Mouse (Mus musculus): ENCODE data around the gene Gm45713. TPM values are rescaled to one million over a fixed set of nuclear protein-coding genes. Genes with fewer than 3 reads are reported as not detected.
"Not testable (repeated sequence)": the region's sequence is repeated elsewhere in the genome, so short reads cannot be mapped to it uniquely, and the experiment has no call there.

Gm45713 gene
- total RNA-seq, 2 experiments from 2014 or later, result not detected

DNA sequence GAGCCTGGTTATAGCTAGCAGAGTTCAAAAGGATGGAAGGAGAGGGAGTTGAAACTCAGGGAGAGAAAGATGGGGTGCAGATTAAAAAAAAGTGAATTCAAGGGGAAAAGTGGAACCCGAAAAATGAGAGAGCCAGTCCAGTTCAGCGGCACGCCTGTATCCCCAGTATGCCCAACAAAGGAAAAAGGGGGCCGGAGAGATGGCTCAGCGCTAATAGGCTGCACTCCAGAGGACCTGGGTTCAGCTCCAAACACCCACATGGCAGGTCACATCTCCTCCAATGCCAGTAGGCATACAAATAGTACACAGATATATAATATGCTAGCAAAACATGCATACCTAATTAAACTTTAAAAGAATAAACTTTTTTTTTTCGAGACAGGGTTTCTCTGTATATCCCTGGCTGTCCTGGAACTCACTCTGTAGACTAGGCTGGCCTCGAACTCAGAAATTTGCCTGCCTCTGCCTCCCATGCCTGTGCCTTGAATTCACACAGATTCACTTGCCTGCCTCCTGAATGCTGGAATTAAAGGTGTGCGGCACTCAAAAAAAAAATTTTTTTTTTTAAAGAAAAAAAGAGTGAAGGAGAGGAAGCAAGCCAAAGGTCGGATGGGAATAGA, 27.1 kb upstream of the Gm45713 start:
- no peak for DNase-seq (ENCODE audit: low spot score in 2 of 2)

DNA sequence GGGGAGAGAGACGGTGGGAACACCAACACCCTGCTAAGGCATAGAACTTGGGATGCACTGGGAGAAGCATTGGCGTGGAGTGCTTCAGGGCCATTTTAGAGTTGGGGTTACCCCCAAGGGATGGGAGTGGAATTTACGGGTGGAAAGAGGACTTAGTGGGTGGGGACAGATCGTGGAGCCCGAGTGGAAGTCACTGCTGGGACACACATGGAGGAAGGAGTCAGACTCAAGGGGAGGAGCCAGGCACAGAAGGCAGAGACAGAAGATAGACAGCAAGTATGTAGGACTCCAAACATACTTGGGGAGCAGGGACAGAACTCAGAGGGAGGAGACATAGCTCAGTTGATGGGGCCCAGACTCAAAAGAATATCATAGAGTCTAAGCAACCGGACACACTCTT, 26.5 kb upstream of the Gm45713 start:
- DNase-seq (ENCODE audit: low spot score in 2 of 2), result no peak

DNA sequence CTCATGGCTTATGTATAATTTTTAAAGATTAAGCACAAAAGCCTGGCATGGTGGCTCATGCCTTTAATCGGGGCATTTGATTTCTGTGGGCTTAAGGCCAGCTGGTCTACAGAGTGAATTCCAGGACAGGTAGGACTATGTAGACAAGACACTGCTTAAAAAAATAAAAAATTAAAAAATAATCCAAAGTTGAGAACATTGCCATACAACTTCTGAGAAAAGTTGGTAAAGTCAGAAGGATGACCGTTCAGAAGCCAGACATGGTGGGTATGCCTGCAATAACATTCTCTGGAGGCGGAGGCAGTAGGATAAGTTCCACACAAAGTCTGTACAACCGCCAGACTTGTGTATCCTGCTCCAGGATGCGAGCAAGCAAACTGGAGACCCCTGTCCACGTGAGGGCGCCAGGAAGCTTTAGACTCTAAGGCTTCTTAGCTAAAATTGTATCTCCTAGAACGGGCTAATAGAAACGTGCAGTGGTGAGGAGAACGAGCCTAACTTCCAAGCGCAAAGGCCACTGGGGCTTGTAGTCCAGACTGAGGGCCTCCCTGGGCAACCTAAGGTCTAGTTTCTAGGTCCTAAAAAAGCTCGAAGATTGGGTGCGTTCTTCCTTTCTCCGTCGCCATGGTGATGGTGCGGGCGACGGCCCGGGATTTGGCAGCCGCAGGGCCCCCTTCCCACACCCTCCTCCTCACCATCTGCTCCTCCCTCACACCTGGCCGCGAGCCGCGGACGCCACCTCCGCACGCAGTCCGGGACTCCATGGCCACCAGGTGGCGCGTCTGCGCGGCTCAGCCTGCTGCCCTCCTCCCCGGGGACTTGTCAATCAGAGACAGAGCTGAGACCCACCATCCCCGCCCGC, 25.8 kb upstream of the Gm45713 start:
- DNase-seq (ENCODE audit: low spot score in 2 of 2), result peak; percentile 96 to 97

DNA sequence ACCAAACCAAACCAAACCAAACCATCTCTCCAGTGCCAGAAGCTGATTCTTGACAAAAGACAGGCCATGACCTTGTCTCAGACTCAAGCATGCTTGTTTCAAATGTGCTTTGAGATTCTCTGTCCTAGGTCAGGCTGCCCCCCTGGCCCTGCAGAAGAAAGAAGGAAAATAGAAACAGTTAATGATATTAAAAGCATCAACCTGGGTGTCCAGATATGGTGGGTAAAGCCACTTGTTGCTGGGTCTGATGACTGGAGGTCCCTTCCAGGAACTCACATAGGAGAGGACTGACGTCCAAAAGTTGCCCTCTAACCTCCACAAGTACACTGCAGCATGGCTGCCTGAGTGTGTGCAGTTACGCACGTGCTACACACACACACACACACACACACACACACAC, 24.8 kb upstream of the Gm45713 start:
- DNase-seq (ENCODE audit: low spot score in 2 of 2), result no peak

DNA sequence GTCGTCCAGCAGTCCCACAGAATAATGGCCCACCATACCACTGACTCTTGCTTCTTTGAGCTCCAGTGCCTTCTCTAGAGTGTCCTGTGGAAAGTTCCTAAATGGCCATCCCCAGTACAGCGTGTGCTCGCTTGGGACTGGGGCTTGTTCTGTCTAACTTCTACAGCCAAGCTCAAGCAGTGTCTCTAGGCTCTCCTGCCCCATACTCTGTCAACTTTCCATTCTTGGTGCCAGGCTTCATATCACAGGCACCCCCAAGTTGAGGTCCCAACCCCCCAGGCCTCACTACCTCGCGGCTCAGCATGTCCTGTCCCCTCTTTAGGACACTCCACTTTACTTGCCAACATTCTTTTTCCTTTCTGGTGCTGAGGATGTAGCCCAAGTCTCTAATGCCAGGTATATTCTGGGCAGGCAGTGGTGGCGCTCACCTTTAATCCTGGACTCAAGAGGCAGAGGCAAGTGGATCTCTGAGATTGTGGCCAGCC, 24.3 kb upstream of the Gm45713 start:
- DNase-seq (ENCODE audit: low spot score in 2 of 2), result no peak

DNA sequence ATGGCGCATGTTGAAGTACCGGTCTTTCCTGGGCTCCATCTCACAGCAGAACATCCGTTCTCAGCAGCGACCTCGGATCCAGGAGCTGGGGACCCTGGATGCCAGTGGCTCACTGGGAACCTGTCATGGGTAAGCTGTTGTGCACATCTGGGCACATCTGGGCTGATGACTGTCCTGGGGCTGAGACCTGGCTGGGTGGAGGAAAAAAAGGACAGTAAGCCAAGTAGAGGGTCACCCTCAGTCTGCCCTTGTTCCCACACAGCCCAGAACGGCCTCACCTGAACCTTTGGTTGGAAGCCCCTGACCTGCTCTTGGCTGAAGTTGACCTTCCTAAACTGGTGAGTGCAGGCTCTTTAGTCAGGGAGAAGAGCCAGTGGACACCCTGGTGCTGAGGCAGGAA, 23.0 kb upstream of the Gm45713 start:
- no peak for DNase-seq (ENCODE audit: low spot score in 2 of 2)

- peak in 1 of 2 experiments; percentile 24 for DNase-seq (ENCODE audit: low spot score in 2 of 2)
These were observed 21.4 kb upstream of the Gm45713 start for GRCm38 (mm10) chr7:45157459-45157858.

GRCm38 (mm10) chr7:45156206-45156605, 20.2 kb upstream of the Gm45713 start:
- DNase-seq (ENCODE audit: low spot score in 2 of 2), result no peak

- DNase-seq (ENCODE audit: low spot score in 2 of 2), result no peak
These were observed 19.6 kb upstream of the Gm45713 start for GRCm38 (mm10) chr7:45155590-45155989.

DNA sequence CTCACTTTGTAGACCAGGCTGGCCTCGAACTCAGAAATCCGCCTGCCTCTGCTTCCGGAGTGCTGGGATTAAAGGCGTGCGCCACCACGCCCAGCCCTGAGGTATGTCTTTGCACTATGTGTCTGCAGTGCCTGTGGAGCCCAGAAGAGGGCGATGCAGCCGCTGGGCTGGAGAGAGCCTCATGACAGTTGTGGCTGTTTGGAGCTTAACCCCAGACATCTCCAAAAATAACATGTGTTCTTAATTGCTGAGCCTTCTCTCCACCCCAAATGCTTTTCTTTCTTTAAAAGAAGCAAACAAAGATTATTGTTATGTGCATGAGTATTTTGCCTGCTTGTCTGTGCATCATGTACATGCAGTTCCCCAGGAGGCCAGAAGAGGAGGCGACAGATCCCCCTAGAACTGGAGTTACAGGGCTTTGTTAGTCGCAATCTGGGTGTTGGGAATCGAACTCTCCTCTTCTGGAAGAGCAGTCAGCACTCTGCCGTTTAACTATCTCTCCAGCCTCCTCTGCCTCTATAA, 19.0 kb upstream of the Gm45713 start:
- peak; percentile 62 to 64 for DNase-seq (ENCODE audit: low spot score in 2 of 2)

- DNase-seq (ENCODE audit: low spot score in 2 of 2), result peak; percentile 96 to 99
These were observed 18.3 kb upstream of the Gm45713 start, which contains the start of the genes Pih1d1 and Aldh16a1 for GRCm38 (mm10) chr7:45154096-45154992. TSS of gene Pih1d1 (plus strand) at chr7:45154303. TSS of gene Aldh16a1 (minus strand) at chr7:45154584.

DNA sequence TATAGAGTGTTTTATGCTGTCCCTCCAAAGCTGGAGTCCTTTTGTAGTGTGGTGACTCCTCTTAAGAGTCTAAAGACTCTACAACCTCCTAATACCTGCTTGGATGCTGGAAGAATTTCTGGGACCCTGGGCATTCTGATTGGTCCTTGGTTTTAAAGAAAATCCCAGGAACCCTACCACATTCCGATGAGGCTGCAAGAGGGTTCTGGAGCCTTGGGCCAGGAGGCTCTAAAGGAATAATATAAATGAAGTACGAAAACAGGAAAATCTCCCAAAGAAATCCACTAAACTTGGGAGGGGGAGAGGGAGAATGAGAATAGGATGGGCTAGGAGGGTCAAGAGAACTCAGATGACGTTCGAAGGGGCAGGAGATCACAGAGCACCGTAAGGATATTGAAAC, 17.6 kb upstream of the Gm45713 start:
- DNase-seq (ENCODE audit: low spot score in 2 of 2), result no peak

DNA sequence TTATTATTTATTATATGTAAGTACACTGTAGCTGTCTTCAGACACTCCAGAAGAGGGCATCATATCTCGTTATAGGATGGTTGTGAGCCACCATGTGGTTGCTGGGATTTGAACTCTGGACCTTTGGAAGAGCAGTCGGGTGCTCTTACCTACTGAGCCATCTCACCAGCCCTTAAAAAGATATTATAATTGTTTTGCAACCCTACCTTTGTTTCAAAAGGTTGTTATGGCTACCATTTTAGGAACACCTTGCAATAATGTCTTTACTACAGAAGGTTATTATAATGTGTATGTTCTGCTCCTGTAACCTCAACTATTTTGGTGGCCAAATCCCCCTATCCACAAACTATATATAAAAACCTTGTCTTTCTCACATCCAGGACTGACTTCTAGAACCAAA, 17.0 kb upstream of the Gm45713 start:
- DNase-seq (ENCODE audit: low spot score in 2 of 2), result not testable (repeated sequence)

DNA sequence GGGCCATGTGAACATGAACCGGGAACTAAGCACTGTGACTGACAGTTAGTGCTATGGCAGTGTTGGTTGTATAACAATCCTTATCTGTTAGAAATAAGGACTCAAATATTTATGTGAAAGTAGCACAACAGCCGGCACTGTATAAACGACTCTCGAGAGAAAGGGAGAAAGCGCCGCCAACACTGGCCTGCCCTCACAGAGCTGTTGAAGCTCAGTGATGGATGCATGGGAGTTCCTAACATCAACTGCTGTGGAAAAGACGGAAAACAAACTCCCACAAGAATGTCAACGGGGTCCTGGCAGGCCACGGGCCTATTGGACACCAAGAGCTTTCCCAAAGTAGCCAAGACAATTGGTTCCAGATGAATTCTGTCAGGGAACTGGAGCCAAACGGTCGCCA, 15.3 kb upstream of the Gm45713 start:
- DNase-seq (ENCODE audit: low spot score in 2 of 2), result no peak

- DNase-seq (ENCODE audit: low spot score in 2 of 2), result no peak
These were observed 14.3 kb upstream of the Gm45713 start for GRCm38 (mm10) chr7:45150321-45150720.

DNA sequence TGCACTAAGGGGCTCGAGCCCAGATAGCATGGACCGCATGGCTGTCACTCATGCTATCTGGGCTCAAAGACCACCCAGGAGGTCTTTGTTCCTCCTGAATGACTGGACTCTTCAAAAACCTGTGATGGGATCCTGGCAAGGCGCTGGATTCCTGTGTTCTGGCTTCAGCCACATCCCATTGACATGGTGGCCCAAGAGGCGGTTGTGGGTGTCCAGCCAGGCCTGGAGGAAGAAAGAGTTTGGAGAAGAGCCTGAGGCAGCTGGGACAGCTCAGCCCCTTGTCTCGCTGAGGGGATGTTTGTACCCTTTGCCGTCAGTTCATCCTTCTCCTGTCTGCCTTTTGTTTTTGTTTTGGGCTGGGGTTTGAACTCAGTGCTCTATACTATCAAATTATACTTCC, 13.5 kb upstream of the Gm45713 start:
- no peak for DNase-seq (ENCODE audit: low spot score in 2 of 2)

DNA sequence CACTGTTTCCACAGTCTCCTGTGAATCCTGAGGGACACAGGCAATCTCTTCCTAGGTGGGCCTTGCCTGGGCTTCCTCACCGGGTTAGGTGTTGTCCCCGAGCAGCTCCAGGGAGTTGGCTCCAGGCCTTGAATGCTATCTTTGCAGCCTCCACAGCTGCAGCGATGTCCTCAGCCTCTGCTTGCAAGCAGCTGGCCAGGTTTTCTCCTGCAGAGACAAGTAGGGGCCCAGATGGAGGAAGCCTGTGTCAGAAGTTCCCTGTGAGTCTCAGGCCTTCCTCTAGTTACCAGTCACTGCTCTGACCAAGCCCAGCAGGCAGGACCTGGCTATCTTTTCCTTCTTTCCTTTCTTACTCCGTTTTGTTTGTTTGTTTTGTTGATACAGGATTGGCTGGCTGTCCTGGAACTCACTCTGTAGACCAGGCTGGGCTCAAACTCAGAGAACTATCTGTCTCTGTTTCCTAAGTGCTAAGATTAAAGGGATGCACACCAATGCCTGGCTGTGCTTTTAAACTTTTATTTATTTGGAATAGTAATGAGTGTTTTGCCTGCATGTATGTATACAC, 12.6 kb upstream of the Gm45713 start:
- DNase-seq (ENCODE audit: low spot score in 2 of 2), result no peak

DNA sequence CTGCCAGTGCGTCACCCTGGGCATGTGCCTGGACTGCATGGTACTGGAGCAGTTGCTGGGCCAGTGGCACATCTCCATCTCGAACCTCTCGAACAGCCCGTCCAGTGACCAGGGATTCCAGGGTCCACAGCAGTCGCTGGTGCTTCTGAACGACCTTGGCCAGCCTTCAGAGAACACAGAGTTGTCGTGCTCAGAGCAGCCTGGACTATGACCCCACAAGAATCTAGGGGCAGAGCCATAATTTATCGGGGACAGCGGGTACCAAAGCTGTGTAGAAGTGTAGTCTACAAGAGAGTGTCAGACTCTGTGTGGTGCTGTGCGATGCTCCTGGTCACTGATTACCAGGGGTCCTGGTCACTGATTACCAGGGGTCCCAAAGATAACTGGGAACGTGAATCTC, 11.9 kb upstream of the Gm45713 start:
- no peak for DNase-seq (ENCODE audit: low spot score in 2 of 2)

- no peak for DNase-seq (ENCODE audit: low spot score in 2 of 2)
These were observed 11.2 kb upstream of the Gm45713 start for GRCm38 (mm10) chr7:45147267-45147666.

GRCm38 (mm10) chr7:45145460-45145859, 9.4 kb upstream of the Gm45713 start:
- DNase-seq (ENCODE audit: low spot score in 2 of 2), result no peak

All from layer of hippocampus, postnatal 10 days (tissue).